Mouse (Mus musculus) heart, adult 2 months (tissue): ENCODE measurements around the gene Cd19. TPM values are rescaled to one million over a fixed set of nuclear protein-coding genes. Genes with fewer than 3 reads are reported as not detected.

Experiments used
- DNase-seq, 2 experiments: peaks; one replicate each; pipeline ENCODE4 v3.0.0; 2021
- H3K27ac ChIP-seq: fragments of 200-600 bp; 2 replicates; pipeline ENCODE4 v1.8.1; 2022
- H3K27me3 ChIP-seq: fragments of 200-500 bp; 2 replicates; pipeline ENCODE4 v1.6.1; 2012; ENCODE audit warnings: mild to moderate bottlenecking, low read length, inconsistent platforms, mixed read lengths; ENCODE audit not compliant: control insufficient read depth, insufficient read depth
- H3K36me3 ChIP-seq: fragments of 200-500 bp; 2 replicates; pipeline ENCODE4 v1.6.1; 2012; ENCODE audit warnings: low read length, inconsistent platforms; ENCODE audit not compliant: control insufficient read depth, insufficient read depth
- H3K4me1 ChIP-seq: fragments of 200-500 bp; 2 replicates; pipeline ENCODE4 v1.6.1; 2011; ENCODE audit warnings: low read length; ENCODE audit not compliant: control insufficient read depth, insufficient read depth
- H3K4me3 ChIP-seq: fragments of 200-600 bp; 2 replicates; pipeline ENCODE4 v1.8.1; 2022
- H3K79me2 ChIP-seq: fragments of 200-500 bp; replicated peaks from 2 replicates; pipeline ENCODE4 v1.6.1; 2012; ENCODE audit warnings: mild to moderate bottlenecking, inconsistent platforms, low read length, moderate library complexity, mixed read lengths; ENCODE audit not compliant: control insufficient read depth, insufficient read depth
- H3K9ac ChIP-seq: fragments of 200-500 bp; 2 replicates; pipeline ENCODE4 v1.6.1; 2012; ENCODE audit warnings: low read depth, mild to moderate bottlenecking, control low read depth, inconsistent platforms, low read length, mixed read lengths
- CTCF ChIP-seq: fragments of 200-600 bp; IDR thresholded peaks from 2 replicates; pipeline ENCODE4 v1.8.1; 2022; ENCODE audit warnings: antibody characterized with exemption, mild to moderate bottlenecking, moderate library complexity
- EP300 ChIP-seq: fragments of 200-500 bp; IDR thresholded peaks from 2 replicates; pipeline ENCODE4 v1.6.1; 2011; ENCODE audit warnings: low read depth, low read length, control low read depth; ENCODE audit not compliant: insufficient read depth
- POLR2A ChIP-seq: fragments of 200-500 bp; IDR thresholded peaks from 2 replicates; pipeline ENCODE4 v1.6.1; 2011; ENCODE audit warnings: mild to moderate bottlenecking, low read depth, low read length, control low read depth; ENCODE audit not compliant: insufficient read depth
- WGBS: fragments of 180-500 bp; shearing (Covaris S2); methylation state at CpG from one replicate; pipeline ENCODE4 v1.1.7; 2018; 5-methylcytosine and 5-hydroxymethylcytosine counted together
- intact Hi-C: fragments of 180-260 bp; cut with DNase I; formaldehyde crosslinking; loops from one replicate; pipeline ENCODE4 v1.15.1; 2025
- polyA plus RNA-seq: library from polyadenylated mRNA; depleted of rRNA; stranded (reverse); fragments of >200 nt; gene quantifications from 2 replicates; pipeline ENCODE4 v1.2.3, GENCODE M21; 2012
- total RNA-seq, 2 experiments: library from RNA; stranded (reverse); gene quantifications; 2 replicates each; pipeline ENCODE4 v1.2.3; 2021

Cd19 gene
- total and polyA plus RNA-seq, 3 experiments: 0.37 to 4.6 (median 1.9) TPM

GRCm38 (mm10) chr7:126429503-126429898 is 14.8 kb upstream of the Cd19 start:
- WGBS: 29% methylated on average over 15 of the region's 15 CpGs
- no peaks in the 10 kb centered on the region for H3K36me3 ChIP-seq
- peak overlapping the region; percentile 88 for H3K9ac ChIP-seq
- intact Hi-C loops: loop anchor here (2.0 kb wide), 1 partner anchor 31 kb away; no protein-coding TSS in a partner anchor
- peaks cover 3% of the 10 kb centered on the region for H3K4me1 ChIP-seq
- no peaks in the 10 kb centered on the region for H3K27me3 ChIP-seq
- no peak for DNase-seq
- peak overlapping the region; percentile 67 for H3K4me3 ChIP-seq
- H3K79me2 ChIP-seq: no peaks in the 10 kb centered on the region
- no peak for TF ChIP-seq POLR2A
- TF ChIP-seq CTCF: no peak
- TF ChIP-seq EP300: no peak
- peak overlapping the region; percentile 92 for H3K27ac ChIP-seq

- peaks cover 3% of the 10 kb centered on the region for H3K4me1 ChIP-seq
- WGBS: under 1% methylated on average over 81 of the region's 82 CpGs
- peak within 1 kb of the TSS; percentile 67 for H3K4me3 ChIP-seq
- peak; percentile 63; the same call in 1 of the 2 replicates for TF ChIP-seq POLR2A
- no peak for TF ChIP-seq EP300
- TF ChIP-seq CTCF: no peak
- intact Hi-C loops: loop anchor here (2.0 kb wide), 1 partner anchor 30 kb away; no protein-coding TSS in a partner anchor
- H3K27ac ChIP-seq: peak within 1 kb of the TSS; percentile 92
- H3K79me2 ChIP-seq: no peaks in the 10 kb centered on the region
- peak; percentile 95 to 99 for DNase-seq
- H3K9ac ChIP-seq: peak within 1 kb of the TSS; percentile 88
- H3K36me3 ChIP-seq: no peaks in the 10 kb centered on the region
- H3K27me3 ChIP-seq: no peaks in the 10 kb centered on the region
These were observed 14.2 kb upstream of the Cd19 start, which contains the start of gene Rabep2 for GRCm38 (mm10) chr7:126428631-126429502. TSS of gene Rabep2 (plus strand) at chr7:126428759.

- DNase-seq: no peak
- no peaks in the 10 kb centered on the region for H3K36me3 ChIP-seq
- no peaks in the 10 kb centered on the region for H3K27me3 ChIP-seq
- H3K79me2 ChIP-seq: no peaks in the 10 kb centered on the region
- peaks cover 3% of the 10 kb centered on the region for H3K4me1 ChIP-seq
- TF ChIP-seq EP300 (no peak), CTCF (no peak), POLR2A (no peak)
- peak overlapping the region; percentile 77 for H3K9ac ChIP-seq
- peak overlapping the region; percentile 92 for H3K27ac ChIP-seq
- intact Hi-C loops: loop anchor here (2.0 kb wide), 1 partner anchor 29 kb away; no protein-coding TSS in a partner anchor
- H3K4me3 ChIP-seq: peak overlapping the region; percentile 67
- WGBS: 26% methylated on average over 4 of the region's 4 CpGs
These were observed 13.5 kb upstream of the Cd19 start for GRCm38 (mm10) chr7:126428154-126428553.

GRCm38 (mm10) chr7:126427323-126427860 is 12.7 kb upstream of the Cd19 start:
- DNase-seq: peak in 1 of 2 experiments; percentile 22
- WGBS: 46% methylated on average over 12 of the region's 13 CpGs

GRCm38 (mm10) chr7:126424161-126424560 is 9.5 kb upstream of the Cd19 start:
- H3K27ac ChIP-seq: no peak overlapping the region
- H3K79me2 ChIP-seq: no peaks in the 10 kb centered on the region
- no peak overlapping the region for H3K9ac ChIP-seq
- TF ChIP-seq CTCF (no peak), POLR2A (no peak), EP300 (no peak)
- intact Hi-C loops: no loop called here
- no peaks in the 10 kb centered on the region for H3K36me3 ChIP-seq
- no peak overlapping the region for H3K4me3 ChIP-seq
- no peaks in the 10 kb centered on the region for H3K27me3 ChIP-seq
- DNase-seq: no peak
- H3K4me1 ChIP-seq: no peaks in the 10 kb centered on the region
- WGBS: 67% methylated on average over 6 of the region's 6 CpGs

More at GRCm38 (mm10) chr7:126427323-126427860, 12.7 kb upstream of the Cd19 start:
- Histone ChIP-seq H3K36me3 (no peaks in the 10 kb centered on the region), H3K4me1 (peaks cover 3% of the 10 kb centered on the region), H3K9ac (no peak overlapping the region), H3K27ac (no peak overlapping the region), H3K79me2 (no peaks in the 10 kb centered on the region), H3K27me3 (no peaks in the 10 kb centered on the region), H3K4me3 (no peak overlapping the region)
- intact Hi-C loops: no loop called here
- TF ChIP-seq EP300 (no peak), CTCF (no peak), POLR2A (no peak)

- no peak for DNase-seq
- 74% methylated on average over 5 of the region's 5 CpGs for WGBS
- H3K79me2 ChIP-seq: no peaks in the 10 kb centered on the region
- intact Hi-C loops: no loop called here
- no peak overlapping the region for H3K4me3 ChIP-seq
- H3K27ac ChIP-seq: no peak overlapping the region
- TF ChIP-seq CTCF: no peak
- no peak for TF ChIP-seq EP300
- TF ChIP-seq POLR2A: no peak
- H3K4me1 ChIP-seq: no peaks in the 10 kb centered on the region
- no peaks in the 10 kb centered on the region for H3K27me3 ChIP-seq
- no peak overlapping the region for H3K9ac ChIP-seq
- H3K36me3 ChIP-seq: no peaks in the 10 kb centered on the region
These were observed 7.1 kb upstream of the Cd19 start for GRCm38 (mm10) chr7:126421756-126422155.
